Mouse (Mus musculus): ENCODE results near the gene Cela3a. TPM values are rescaled to one million over a fixed set of nuclear protein-coding genes. Genes with fewer than 3 reads are reported as not detected.

The Cela3a gene
- not detected in 2 replicates for polyA plus RNA-seq (2016; fragmentation: Nextera tagmentation; extraction: Ambion mirVana)

DNA sequence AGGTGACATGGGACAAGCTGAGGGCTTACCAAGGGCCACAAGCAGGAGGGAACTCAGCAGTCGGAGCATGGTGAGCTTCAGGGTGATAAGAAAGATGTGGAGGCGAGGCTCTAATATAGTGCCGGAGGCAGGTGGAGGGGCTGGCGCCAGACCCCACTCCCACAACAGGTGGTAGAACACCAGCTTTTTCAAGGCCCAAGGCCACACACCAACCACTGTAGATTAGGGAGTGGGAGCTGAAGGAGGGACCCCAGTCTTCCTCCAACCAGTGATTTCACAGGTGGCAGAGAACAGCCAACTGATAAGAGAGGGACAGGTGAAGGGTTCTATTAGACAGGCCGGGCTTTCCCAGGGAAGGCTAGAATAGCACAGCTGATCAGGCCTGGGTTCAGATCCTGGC, at the start of gene Cela3a:
TSS of gene Cela3a (minus strand) at position 101 of the 400 bp plus-strand sequence.
- Histone ChIP-seq H3K27me3 (ENCODE audit: poor library complexity, severe bottlenecking) (no peaks in the 10 kb centered on the region), H3K36me3 (replicated peaks) (no peaks in the 10 kb centered on the region), H3K27ac (no peak within 1 kb of the TSS), H3K4me1 (no peaks in the 10 kb centered on the region), H3K4me3 (no peak within 1 kb of the TSS), H3K9me3 (no peaks in the 10 kb centered on the region)
- WGBS = 93% methylated on average over 5 of the region's 5 CpGs
- DNase-seq (ENCODE audit: extremely low spot score, low spot score) = no peak

- WGBS = 75% methylated on average over 5 of the region's 5 CpGs
- no peaks in the 10 kb centered on the region for H3K36me3 ChIP-seq (replicated peaks)
- DNase-seq (ENCODE audit: extremely low spot score, low spot score) = no peak
- no peaks in the 10 kb centered on the region for H3K27me3 ChIP-seq (ENCODE audit: poor library complexity, severe bottlenecking)
- no peaks in the 10 kb centered on the region for H3K9me3 ChIP-seq
- no peak overlapping the region; the same call in 1 of the 2 replicates for H3K27ac ChIP-seq
- peaks cover 19% of the 10 kb centered on the region for H3K4me1 ChIP-seq
- H3K4me3 ChIP-seq = no peak overlapping the region
Observed at GRCm38 (mm10) chr4:137458861-137459260, 49.3 kb upstream of the Cela3a start.

DNA sequence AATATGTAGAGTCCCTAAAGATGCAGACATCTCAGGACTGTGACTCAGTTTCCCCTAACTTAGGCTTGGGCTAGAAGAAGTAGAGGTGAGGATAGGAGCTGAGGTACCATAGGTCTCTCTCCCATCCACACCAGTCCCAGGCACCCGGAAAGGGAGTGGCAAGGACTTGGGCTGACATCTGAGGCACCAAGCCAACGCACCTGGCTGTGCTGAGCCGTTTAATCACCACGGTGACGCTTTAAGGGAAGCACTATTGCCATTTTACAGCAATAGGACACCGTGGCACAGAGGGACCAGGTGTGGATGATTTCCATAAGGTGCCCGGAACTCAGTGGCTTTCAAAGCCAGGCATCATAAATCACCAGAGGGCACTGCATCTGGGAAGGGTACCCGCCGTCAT, 48.7 kb upstream of the Cela3a start:
- Histone ChIP-seq H3K4me3 (no peak overlapping the region), H3K27me3 (ENCODE audit: poor library complexity, severe bottlenecking) (no peaks in the 10 kb centered on the region), H3K4me1 (peaks cover 23% of the 10 kb centered on the region), H3K36me3 (replicated peaks) (no peaks in the 10 kb centered on the region), H3K9me3 (no peaks in the 10 kb centered on the region), H3K27ac (no peak overlapping the region)
- DNase-seq (ENCODE audit: extremely low spot score, low spot score) = no peak
- 91% methylated on average over 9 of the region's 9 CpGs for WGBS

DNA sequence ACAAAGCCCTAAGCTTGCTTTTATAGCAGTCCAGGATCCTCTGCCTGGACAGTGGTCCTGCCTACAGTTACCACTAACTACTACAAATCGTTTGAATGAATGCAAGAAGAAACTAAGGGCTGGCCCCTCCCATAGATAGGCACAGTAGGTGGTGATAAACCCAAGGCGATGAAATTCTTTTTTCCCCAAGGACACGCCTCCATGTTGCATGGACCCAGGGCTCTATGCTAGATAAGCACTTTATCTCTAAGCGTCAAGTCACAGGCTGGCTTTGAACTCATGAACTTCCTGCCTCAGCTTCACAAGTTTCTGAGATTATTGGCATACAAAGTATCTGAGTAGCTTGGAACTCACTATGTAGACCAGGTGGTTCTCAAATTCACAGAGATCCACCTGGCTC, 47.7 kb upstream of the Cela3a start:
- H3K4me1 ChIP-seq = peaks cover 26% of the 10 kb centered on the region
- H3K27me3 ChIP-seq (ENCODE audit: poor library complexity, severe bottlenecking) = no peaks in the 10 kb centered on the region
- H3K9me3 ChIP-seq = no peaks in the 10 kb centered on the region
- no peaks in the 10 kb centered on the region for H3K36me3 ChIP-seq (replicated peaks)
- 83% methylated on average over 4 of the region's 4 CpGs for WGBS
- no peak overlapping the region for H3K27ac ChIP-seq
- no peak overlapping the region for H3K4me3 ChIP-seq
- DNase-seq (ENCODE audit: extremely low spot score, low spot score) = no peak

- Histone ChIP-seq H3K4me3 (no peak overlapping the region), H3K4me1 (peaks cover 26% of the 10 kb centered on the region), H3K27ac (no peak overlapping the region), H3K9me3 (no peaks in the 10 kb centered on the region), H3K36me3 (replicated peaks) (no peaks in the 10 kb centered on the region), H3K27me3 (ENCODE audit: poor library complexity, severe bottlenecking) (no peaks in the 10 kb centered on the region)
- WGBS = 92% methylated on average over 12 of the region's 12 CpGs
- no peak for DNase-seq (ENCODE audit: extremely low spot score, low spot score)
Observed at GRCm38 (mm10) chr4:137456581-137456980, 47.0 kb upstream of the Cela3a start.

- Histone ChIP-seq H3K4me1 (peaks cover 18% of the 10 kb centered on the region), H3K4me3 (no peak overlapping the region), H3K9me3 (no peaks in the 10 kb centered on the region), H3K27ac (no peak overlapping the region), H3K27me3 (ENCODE audit: poor library complexity, severe bottlenecking) (no peaks in the 10 kb centered on the region), H3K36me3 (replicated peaks) (no peaks in the 10 kb centered on the region)
- DNase-seq (ENCODE audit: extremely low spot score, low spot score) = no peak
- 89% methylated on average over 14 of the region's 14 CpGs for WGBS
Observed at GRCm38 (mm10) chr4:137454582-137454981, 45.0 kb upstream of the Cela3a start.

DNA sequence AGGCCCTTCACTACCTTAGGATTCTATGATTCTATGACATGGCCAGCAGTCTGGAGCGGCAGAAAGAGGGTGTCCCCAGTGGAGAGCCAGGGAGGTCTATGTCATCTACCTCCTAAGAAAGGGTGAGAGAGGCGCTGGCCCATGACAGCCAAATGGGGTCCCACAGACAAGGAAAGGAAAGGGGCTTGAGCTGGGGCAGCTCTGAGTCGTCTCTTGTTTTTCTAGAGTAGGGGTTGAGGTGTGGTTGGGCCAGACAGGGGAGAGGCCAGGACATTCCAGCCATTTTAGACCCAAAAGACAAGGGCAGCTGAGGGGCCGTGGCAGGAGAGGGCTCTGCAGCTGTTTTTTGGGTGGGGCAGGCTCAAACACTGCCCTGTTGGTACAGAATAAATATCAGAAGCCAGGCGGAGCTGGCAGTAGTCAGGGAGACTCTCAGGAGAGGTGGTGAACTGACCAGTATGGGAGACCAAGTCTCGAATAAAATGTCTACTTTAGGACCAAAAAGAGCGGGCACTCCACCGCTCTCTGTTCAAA, 43.7 kb upstream of the Cela3a start, which contains the start of gene 1700013G24Rik:
TSS of gene 1700013G24Rik (plus strand) at position 51 of the 534 bp plus-strand sequence.
- Histone ChIP-seq H3K4me1 (peaks cover 21% of the 10 kb centered on the region), H3K27me3 (ENCODE audit: poor library complexity, severe bottlenecking) (no peaks in the 10 kb centered on the region), H3K36me3 (replicated peaks) (no peaks in the 10 kb centered on the region), H3K27ac (0 out of 2 replicates have a peak within 1 kb of the TSS, but pooled peaks have one; percentile 15), H3K9me3 (no peaks in the 10 kb centered on the region), H3K4me3 (no peak within 1 kb of the TSS)
- 87% methylated on average over 8 of the region's 8 CpGs for WGBS
- DNase-seq (ENCODE audit: extremely low spot score, low spot score) = no peak

GRCm38 (mm10) chr4:137452190-137452589, 42.6 kb upstream of the Cela3a start:
- no peak for DNase-seq (ENCODE audit: extremely low spot score, low spot score)
- Histone ChIP-seq H3K4me3 (no peak overlapping the region), H3K36me3 (replicated peaks) (no peaks in the 10 kb centered on the region), H3K27me3 (ENCODE audit: poor library complexity, severe bottlenecking) (no peaks in the 10 kb centered on the region), H3K27ac (no peak overlapping the region), H3K4me1 (peaks cover 25% of the 10 kb centered on the region), H3K9me3 (no peaks in the 10 kb centered on the region)
- WGBS = 89% methylated on average over 6 of the region's 6 CpGs

GRCm38 (mm10) chr4:137449715-137450114, 40.1 kb upstream of the Cela3a start:
- Histone ChIP-seq H3K36me3 (replicated peaks) (no peaks in the 10 kb centered on the region), H3K4me1 (peaks cover 25% of the 10 kb centered on the region), H3K4me3 (no peak overlapping the region), H3K27me3 (ENCODE audit: poor library complexity, severe bottlenecking) (no peaks in the 10 kb centered on the region), H3K9me3 (no peaks in the 10 kb centered on the region), H3K27ac (peak overlapping the region; percentile 15; the same call in 1 of the 2 replicates)
- 89% methylated on average over 10 of the region's 10 CpGs for WGBS
- DNase-seq (ENCODE audit: extremely low spot score, low spot score) = no peak

DNA sequence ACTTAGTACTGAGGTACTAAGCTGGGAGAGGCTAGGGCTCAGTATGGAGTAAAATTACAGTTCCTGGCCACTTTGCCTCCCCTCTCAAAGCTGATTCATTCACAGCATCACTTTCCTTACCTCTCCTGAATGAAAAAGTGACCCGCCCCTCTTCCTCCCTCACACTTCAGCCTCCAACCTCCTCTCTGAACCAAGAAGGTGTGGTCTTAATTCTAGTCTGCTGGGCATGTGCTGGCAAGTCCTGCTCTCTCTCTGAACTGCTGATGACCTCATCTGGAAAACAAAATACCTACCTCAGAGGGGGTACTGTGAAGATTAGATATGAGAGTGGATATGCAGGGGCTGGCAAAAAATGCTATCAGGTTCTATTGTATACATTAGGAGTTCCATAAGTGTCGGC, 39.5 kb upstream of the Cela3a start:
- peaks cover 24% of the 10 kb centered on the region for H3K4me1 ChIP-seq
- no peaks in the 10 kb centered on the region for H3K27me3 ChIP-seq (ENCODE audit: poor library complexity, severe bottlenecking)
- no peaks in the 10 kb centered on the region for H3K9me3 ChIP-seq
- no peak overlapping the region for H3K27ac ChIP-seq
- H3K36me3 ChIP-seq (replicated peaks) = no peaks in the 10 kb centered on the region
- no peak overlapping the region for H3K4me3 ChIP-seq
- 86% methylated on average over 2 of the region's 2 CpGs for WGBS
- no peak for DNase-seq (ENCODE audit: extremely low spot score, low spot score)

GRCm38 (mm10) chr4:137448641-137449040, 39.0 kb upstream of the Cela3a start:
- H3K9me3 ChIP-seq = no peaks in the 10 kb centered on the region
- no peaks in the 10 kb centered on the region for H3K27me3 ChIP-seq (ENCODE audit: poor library complexity, severe bottlenecking)
- 75% methylated on average over 2 of the region's 2 CpGs for WGBS
- H3K36me3 ChIP-seq (replicated peaks) = no peaks in the 10 kb centered on the region
- no peak overlapping the region for H3K27ac ChIP-seq
- H3K4me1 ChIP-seq = peaks cover 19% of the 10 kb centered on the region
- DNase-seq (ENCODE audit: extremely low spot score, low spot score) = no peak
- H3K4me3 ChIP-seq = no peak overlapping the region

GRCm38 (mm10) chr4:137448197-137448596, 38.6 kb upstream of the Cela3a start:
- no peaks in the 10 kb centered on the region for H3K9me3 ChIP-seq
- H3K36me3 ChIP-seq (replicated peaks) = no peaks in the 10 kb centered on the region
- H3K27me3 ChIP-seq (ENCODE audit: poor library complexity, severe bottlenecking) = no peaks in the 10 kb centered on the region
- WGBS = 72% methylated on average over 6 of the region's 6 CpGs
- DNase-seq (ENCODE audit: extremely low spot score, low spot score) = no peak
- no peak overlapping the region for H3K27ac ChIP-seq
- H3K4me3 ChIP-seq = no peak overlapping the region
- H3K4me1 ChIP-seq = peaks cover 16% of the 10 kb centered on the region

- Histone ChIP-seq H3K9me3 (no peaks in the 10 kb centered on the region), H3K27me3 (ENCODE audit: poor library complexity, severe bottlenecking) (no peaks in the 10 kb centered on the region), H3K4me3 (no peak overlapping the region), H3K27ac (no peak overlapping the region), H3K36me3 (replicated peaks) (no peaks in the 10 kb centered on the region), H3K4me1 (peaks cover 15% of the 10 kb centered on the region)
- 78% methylated on average over 7 of the region's 7 CpGs for WGBS
- DNase-seq (ENCODE audit: extremely low spot score, low spot score) = no peak
Observed at GRCm38 (mm10) chr4:137447363-137448196, 38.0 kb upstream of the Cela3a start.

Measured in forebrain, embryonic 10.5 days (tissue).